Mouse (Mus musculus) left cerebral cortex, postnatal 36 days (tissue): ENCODE results near the gene Dnajc15. TPM values are rescaled to one million over a fixed set of nuclear protein-coding genes. Genes with fewer than 3 reads are reported as not detected.
"Not testable (repeated sequence)": the region's sequence is repeated elsewhere in the genome, so short reads cannot be mapped to it uniquely, and the experiment has no call there.

Experiments
- DNase-seq, 2 experiments: peaks; one replicate each; pipeline ENCODE4 v3.0.0; 2021 to 2022; ENCODE audit warnings: low spot score in 2 of 2, mixed read lengths in 1 of 2
- intact Hi-C: fragments of 180-260 bp; cut with DNase I; formaldehyde crosslinking; loops from one replicate; pipeline ENCODE4 v1.15.1; 2025
- total RNA-seq, 2 experiments: library from RNA; stranded (reverse); gene quantifications; 2 replicates each; pipeline ENCODE4 v1.2.3; 2021

Dnajc15 gene
- total RNA-seq, result 10 to 100 TPM; 60.7 to 77.0 TPM

DNA sequence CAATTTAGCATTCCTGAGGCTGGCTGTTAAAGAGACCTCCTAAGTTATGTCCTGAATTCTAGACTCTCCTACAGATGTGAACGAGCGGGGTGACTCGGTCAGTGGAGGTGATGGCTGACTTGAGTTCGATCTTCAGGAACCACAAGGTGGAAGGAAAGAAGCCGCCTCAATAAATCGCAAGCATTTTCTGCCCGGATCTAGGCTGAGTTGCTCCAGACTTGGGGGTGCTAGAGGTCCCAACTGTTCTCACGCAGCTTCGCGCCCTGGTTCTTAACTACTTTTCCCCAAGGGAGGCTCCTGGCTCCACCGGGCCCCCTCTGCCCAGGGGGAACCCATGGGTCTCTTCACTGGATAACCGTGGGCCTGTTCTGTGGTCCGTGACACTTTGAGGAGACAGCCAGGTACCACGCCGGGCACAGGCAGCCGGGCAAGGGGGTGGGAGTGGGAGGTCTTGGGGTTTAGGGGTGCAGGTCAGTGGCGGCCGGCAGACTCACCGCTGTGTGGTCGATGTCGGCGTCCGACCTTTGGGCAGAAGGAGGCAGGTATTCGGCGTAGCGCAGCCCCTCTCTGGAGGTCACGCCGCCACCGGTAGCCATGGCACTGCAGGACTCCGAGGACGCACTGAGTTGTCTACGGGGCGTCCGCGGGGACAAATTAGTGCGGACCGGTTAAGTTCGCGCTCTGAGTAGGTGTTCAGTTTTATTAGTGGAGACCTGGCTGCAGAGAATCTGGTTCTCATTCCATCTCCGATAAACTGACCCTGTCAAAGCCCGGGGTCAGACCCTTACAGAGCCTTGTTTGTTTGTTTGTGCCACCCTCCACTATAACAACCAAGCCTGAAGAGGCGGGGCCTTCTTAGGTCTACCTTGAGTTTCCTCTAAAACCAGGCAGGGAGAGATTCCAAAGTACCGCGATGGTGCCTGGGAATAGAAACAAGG is at the start of gene Dnajc15:
Gene Dnajc15, minus strand, starts transcription at position 822 of the 938 bp plus-strand sequence.
- DNase-seq, result peak; percentile 90
- intact Hi-C loops, result no loop called here

GRCm38 (mm10) chr14:77923076-77923865 is 48.3 kb upstream of the Dnajc15 start:
- no peak for DNase-seq
- intact Hi-C loops, result no loop called here

- intact Hi-C loops, result no loop called here
- DNase-seq, result no peak
Observed at GRCm38 (mm10) chr14:77921641-77922040, 46.7 kb upstream of the Dnajc15 start.

DNA sequence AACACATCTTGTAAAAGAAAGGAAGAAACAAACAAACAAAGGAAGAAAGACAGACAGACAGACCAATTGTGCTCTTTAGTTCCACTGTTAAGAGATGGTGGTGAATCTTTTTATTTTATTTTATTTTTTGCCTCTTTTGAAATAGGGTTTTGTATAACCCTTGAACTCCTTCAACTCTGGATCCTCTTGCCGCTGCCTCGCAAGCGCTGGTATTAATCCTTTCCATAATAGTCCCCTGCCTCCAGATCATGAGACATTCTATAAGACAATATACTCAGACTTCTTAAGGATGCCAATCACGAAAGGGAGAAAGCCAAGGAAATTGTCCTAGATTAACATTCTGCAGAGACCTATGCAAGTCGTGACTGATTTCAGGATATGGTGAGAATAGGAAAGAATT is 40.9 kb upstream of the Dnajc15 start:
- intact Hi-C loops, result no loop called here
- no peak for DNase-seq

DNA sequence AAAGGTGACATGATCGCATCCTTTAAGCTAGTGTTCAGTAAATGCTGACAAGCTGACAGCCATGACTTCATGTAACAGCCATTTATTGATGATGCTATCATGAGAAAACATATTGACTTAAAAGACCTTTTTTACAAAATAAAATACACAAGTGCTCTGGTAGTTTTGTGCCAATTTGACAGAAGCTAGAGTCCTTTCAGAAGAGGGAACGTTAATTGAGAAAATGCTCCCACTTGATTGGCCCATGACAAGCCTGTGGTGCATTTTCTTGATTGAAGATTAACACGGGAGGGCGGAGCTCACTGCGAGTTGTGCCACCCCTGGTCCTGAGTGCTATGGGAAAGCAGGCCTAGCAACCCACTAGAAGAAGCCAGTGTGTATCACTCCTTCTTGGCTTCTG is 31.7 kb upstream of the Dnajc15 start:
- DNase-seq, result no peak
- intact Hi-C loops, result no loop called here

DNA sequence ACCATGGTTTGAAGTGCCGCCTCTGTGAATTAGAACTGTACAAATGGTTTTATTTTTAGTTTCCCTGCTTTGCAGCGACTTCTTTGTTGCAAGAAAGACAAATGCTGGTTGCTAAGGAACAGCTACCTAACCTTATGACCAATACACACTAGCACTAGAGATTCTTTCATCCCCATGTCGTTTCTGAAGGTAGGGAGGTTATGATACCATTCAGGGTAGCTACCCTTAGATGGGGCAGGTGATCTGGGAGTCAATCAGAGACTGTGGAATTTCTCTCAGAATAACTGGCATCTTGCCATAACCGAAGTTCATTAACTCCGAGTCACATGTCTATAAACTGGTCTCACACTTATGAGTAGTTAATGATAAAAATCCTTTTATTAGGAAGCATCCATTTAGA is 30.5 kb upstream of the Dnajc15 start:
- DNase-seq, result no peak
- intact Hi-C loops, result no loop called here

GRCm38 (mm10) chr14:77904171-77904762 is 29.3 kb upstream of the Dnajc15 start, which contains the start of gene Epsti1:
Gene Epsti1 (plus strand): TSS chr14:77904239.
- DNase-seq, result no peak

DNA sequence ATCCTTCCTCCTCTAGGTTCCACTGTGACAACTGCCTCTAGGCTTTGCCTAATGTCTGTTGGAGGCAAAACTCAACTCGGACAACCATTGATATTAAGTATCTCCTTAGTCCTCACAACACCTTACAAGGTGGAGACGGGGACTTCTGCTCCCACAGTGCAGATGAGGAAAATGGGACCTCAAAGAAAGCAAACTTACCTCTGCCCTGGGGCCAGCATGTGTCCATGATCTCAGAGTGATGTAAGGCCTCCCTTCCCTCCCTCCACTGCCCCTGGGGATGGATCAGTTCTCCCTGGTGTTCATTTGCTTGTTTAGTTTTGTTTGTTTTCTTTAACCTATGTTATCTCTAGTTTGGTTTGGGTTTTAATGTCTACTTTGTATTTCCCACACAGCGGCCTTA is 27.6 kb upstream of the Dnajc15 start:
- DNase-seq, result no peak
- intact Hi-C loops, result no loop called here

More at GRCm38 (mm10) chr14:77904171-77904762, 29.3 kb upstream of the Dnajc15 start, which contains the start of gene Epsti1:
- intact Hi-C loops, result no loop called here

- intact Hi-C loops, result no loop called here
- DNase-seq, result no peak
Observed at GRCm38 (mm10) chr14:77895951-77896350, 21.0 kb upstream of the Dnajc15 start.

DNA sequence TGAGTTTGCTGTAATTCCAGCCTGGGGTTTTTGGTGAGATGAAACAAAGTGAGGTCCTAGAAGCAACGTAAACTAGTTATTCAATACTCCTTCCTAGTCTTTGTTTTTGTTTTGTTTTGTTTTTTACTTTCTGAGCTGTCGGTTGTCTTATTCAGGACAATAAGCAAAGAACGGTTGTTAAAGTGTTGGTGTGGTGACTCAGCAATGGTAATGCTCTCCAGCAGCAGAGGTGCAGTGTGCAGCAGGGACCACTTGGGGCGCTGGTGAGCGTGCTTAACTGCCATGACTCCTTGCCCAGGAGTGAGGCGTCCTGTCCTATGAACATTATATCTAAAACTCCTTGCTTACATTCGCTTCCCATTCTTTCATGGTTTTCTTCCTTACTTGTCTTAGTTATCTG is 15.0 kb upstream of the Dnajc15 start:
- intact Hi-C loops, result no loop called here
- DNase-seq, result no peak

DNA sequence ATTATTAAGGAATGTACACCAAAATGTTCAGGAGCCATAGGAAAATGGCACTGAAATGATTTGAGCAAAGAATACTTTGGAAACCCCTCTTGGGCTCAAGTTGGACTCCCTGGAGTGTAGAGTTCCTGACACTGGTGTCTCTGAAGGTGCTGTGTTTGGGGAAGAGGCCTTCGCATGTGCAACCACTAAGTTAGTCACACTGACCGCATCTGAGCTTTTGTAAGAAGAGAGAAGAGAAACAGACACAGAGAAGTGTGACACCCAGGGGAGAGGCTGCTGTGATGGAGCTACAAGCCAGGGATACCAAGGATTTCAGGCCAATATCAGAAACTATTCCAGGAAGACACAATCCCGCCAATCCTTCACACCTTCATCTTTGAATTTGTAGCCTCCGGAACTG is 12.0 kb upstream of the Dnajc15 start:
- intact Hi-C loops, result no loop called here
- no peak for DNase-seq

- DNase-seq, result no peak
Observed at GRCm38 (mm10) chr14:77886376-77886775, 11.5 kb upstream of the Dnajc15 start.

GRCm38 (mm10) chr14:77882669-77883068 is 7.7 kb upstream of the Dnajc15 start:
- intact Hi-C loops, result no loop called here
- DNase-seq, result no peak

More at GRCm38 (mm10) chr14:77886376-77886775, 11.5 kb upstream of the Dnajc15 start:
- intact Hi-C loops, result no loop called here

GRCm38 (mm10) chr14:77881998-77882397 is 7.1 kb upstream of the Dnajc15 start:
- DNase-seq, result no peak
- intact Hi-C loops, result no loop called here

- DNase-seq, intact Hi-C loops: not testable (repeated sequence)
Observed at GRCm38 (mm10) chr14:77877876-77878275, 3.0 kb upstream of the Dnajc15 start.

GRCm38 (mm10) chr14:77876199-77876598 is 1.3 kb upstream of the Dnajc15 start:
- DNase-seq, result no peak
- intact Hi-C loops, result no loop called here

GRCm38 (mm10) chr14:77871380-77871975 is 3.4 kb downstream of the Dnajc15 start:
- DNase-seq, result no peak
- intact Hi-C loops, result no loop called here

DNA sequence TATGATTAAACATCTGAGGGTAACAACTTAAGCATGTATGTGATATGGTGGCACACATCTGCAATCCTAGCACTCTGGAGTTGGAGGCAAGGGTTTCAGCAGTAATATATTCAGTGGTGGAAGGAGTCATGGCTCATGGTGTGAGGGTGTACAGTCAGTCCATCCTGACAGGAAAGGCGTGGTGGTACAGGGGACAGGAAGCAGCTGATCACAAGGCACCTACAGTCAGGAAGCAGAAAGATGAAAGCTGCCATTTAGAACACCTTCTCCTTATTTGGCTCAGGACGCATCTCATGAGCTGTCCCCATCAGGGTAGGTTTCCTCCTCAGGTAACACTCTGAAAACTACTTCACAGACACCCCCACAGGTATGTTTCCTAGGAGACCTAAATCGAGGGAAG is 4.0 kb downstream of the Dnajc15 start:
- intact Hi-C loops, result no loop called here
- DNase-seq, result no peak

- intact Hi-C loops, result no loop called here
- DNase-seq, result no peak
Observed at GRCm38 (mm10) chr14:77867601-77868000, 7.3 kb downstream of the Dnajc15 start.

GRCm38 (mm10) chr14:77864510-77864909 is 10.4 kb downstream of the Dnajc15 start:
- no peak for DNase-seq
- intact Hi-C loops, result no loop called here
